Mouse (Mus musculus) Patski (cell line): Measurements from ENCODE around the gene Trim2. TPM values are rescaled to one million over a fixed set of nuclear protein-coding genes. Genes with fewer than 3 reads are reported as not detected.

Experiments used
- ATAC-seq: fragments of 100-300 bp; one replicate; pipeline ENCODE4 v1.8.0; 2021
- CTCF ChIA-PET: fragments of 350-600 bp; sonication (Branson Sonifier 250); formaldehyde crosslinking; loops from one replicate; lab custom pipeline; 2022; ENCODE audit warnings: inconsistent platforms; lab: Charles Lee
- POLR2A ChIA-PET: fragments of 350-600 bp; sonication (Branson Sonifier 250); formaldehyde crosslinking; loops from one replicate; lab custom pipeline; 2022; ENCODE audit warnings: antibody characterized with exemption, inconsistent platforms; lab: Charles Lee
- DNase-seq: peaks from one replicate; pipeline ENCODE4 v3.0.0-alpha.2; 2011; ENCODE audit warnings: low read depth, low spot score
- H3K27me3 ChIP-seq: fragments of 371-371 bp; one replicate; pipeline ENCODE4 v1.5.1; 2021
- CTCF ChIP-seq: fragments of 100-300 bp; IDR thresholded peaks from one replicate; pipeline ENCODE4 v1.5.1; 2021
- in situ Hi-C: fragments of 300-500 bp; cut with MboI; formaldehyde crosslinking; loops from 3 replicates; pipeline ENCODE4 v1.11.1; 2018; ENCODE audit warnings: low pct_unique_long_range_greater_than_20kb, mixed read lengths
- polyA plus RNA-seq: library from polyadenylated mRNA; unstranded; gene quantifications from one replicate; pipeline ENCODE4 v1.2.3, GENCODE M21; 2021

Trim2 gene
- polyA plus RNA-seq, 1 experiment from 2014 or later: 30.7 TPM

- ATAC-seq: no peak
- ChIA-PET CTCF (interaction anchor here (0.6 to 2.1 kb wide), 2 partner anchors 16 to 36 kb away, joined by 3 to 10 read pairs; no protein-coding TSS in a partner anchor), POLR2A (no interaction called here)
- no peak for TF ChIP-seq CTCF
- no peak for DNase-seq
- no peaks in the 10 kb centered on the region for H3K27me3 ChIP-seq
- in situ Hi-C loops: loop anchor here (5.0 kb wide), 1 partner anchor 36 kb away; no protein-coding TSS in a partner anchor
Measured at GRCm38 (mm10) chr3:84266391-84266931, 40.2 kb downstream of the Trim2 start.

GRCm38 (mm10) chr3:84265084-84265483 lies 41.6 kb downstream of the Trim2 start:
- H3K27me3 ChIP-seq: no peaks in the 10 kb centered on the region
- ChIA-PET POLR2A (no interaction called here), CTCF (interaction anchor here (0.7 to 2.1 kb wide), 4 partner anchors 17 to 48 kb away, joined by 3 to 10 read pairs (median 5); no protein-coding TSS in a partner anchor)
- peak; percentile 28 for TF ChIP-seq CTCF
- in situ Hi-C loops: loop anchor here (5.0 kb wide), 1 partner anchor 37 kb away; no protein-coding TSS in a partner anchor
- DNase-seq: no peak
- ATAC-seq: no peak

- H3K27me3 ChIP-seq: no peaks in the 10 kb centered on the region
- TF ChIP-seq CTCF: no peak
- ChIA-PET CTCF (interaction anchor here (0.7 to 2.1 kb wide), 5 partner anchors 17 to 49 kb away, joined by 3 to 10 read pairs (median 5); no protein-coding TSS in a partner anchor), POLR2A (no interaction called here)
- ATAC-seq (no peak), DNase-seq (no peak)
- in situ Hi-C loops: no loop called here
Measured at GRCm38 (mm10) chr3:84264395-84264794, 42.3 kb downstream of the Trim2 start.

- no peaks in the 10 kb centered on the region for H3K27me3 ChIP-seq
- in situ Hi-C loops: no loop called here
- DNase-seq: no peak
- no peak for ATAC-seq
- no peak for TF ChIP-seq CTCF
- POLR2A ChIA-PET: interaction anchor here (0.9 kb wide), 1 partner anchor 34 kb away, joined by 3 read pairs; no protein-coding TSS in a partner anchor
- CTCF ChIA-PET: interaction anchor here (0.9 to 2.0 kb wide), 5 partner anchors 13 to 40 kb away, joined by 3 to 5 read pairs (median 4); no protein-coding TSS in a partner anchor
Measured at GRCm38 (mm10) chr3:84262804-84263203, 43.9 kb downstream of the Trim2 start.

GRCm38 (mm10) chr3:84261863-84262262 lies 44.8 kb downstream of the Trim2 start:
- CTCF ChIA-PET: interaction anchor here (0.9 to 2.0 kb wide), 4 partner anchors 12 to 41 kb away, joined by 3 to 5 read pairs (median 4); no protein-coding TSS in a partner anchor
- POLR2A ChIA-PET: interaction anchor here (0.9 kb wide), 1 partner anchor 33 kb away, joined by 3 read pairs; no protein-coding TSS in a partner anchor
- DNase-seq (no peak), ATAC-seq (no peak)
- in situ Hi-C loops: no loop called here
- TF ChIP-seq CTCF: no peak
- H3K27me3 ChIP-seq: no peaks in the 10 kb centered on the region

- POLR2A ChIA-PET: no interaction called here
- no peak for DNase-seq
- CTCF ChIA-PET: interaction anchor here (1.1 to 1.2 kb wide), 2 partner anchors 24 to 94 kb away, joined by 3 to 5 read pairs; no protein-coding TSS in a partner anchor
- no peak for TF ChIP-seq CTCF
- no peak for ATAC-seq
- in situ Hi-C loops: no loop called here
- H3K27me3 ChIP-seq: no peaks in the 10 kb centered on the region
Measured at GRCm38 (mm10) chr3:84260837-84261236, 45.8 kb downstream of the Trim2 start.

- H3K27me3 ChIP-seq: no peaks in the 10 kb centered on the region
- in situ Hi-C loops: no loop called here
- ATAC-seq (no peak), DNase-seq (no peak)
- TF ChIP-seq CTCF: no peak
- CTCF ChIA-PET: interaction anchor here (1.0 to 2.3 kb wide), 5 partner anchors 14 to 93 kb away, joined by 3 to 8 read pairs (median 4); no protein-coding TSS in a partner anchor
- POLR2A ChIA-PET: interaction anchor here (0.6 to 1.8 kb wide), 5 partner anchors 23 to 84 kb away, joined by 3 to 6 read pairs (median 4); no protein-coding TSS in a partner anchor
Measured at GRCm38 (mm10) chr3:84260024-84260535, 46.6 kb downstream of the Trim2 start.

- ATAC-seq (peak; percentile 81), DNase-seq (no peak)
- in situ Hi-C loops: loop anchor here (10.0 kb wide), 1 partner anchor 85 kb away; the partner anchor contains the start of gene Gm6525
- no peak for TF ChIP-seq CTCF
- H3K27me3 ChIP-seq: no peaks in the 10 kb centered on the region
- CTCF ChIA-PET: interaction anchor here (0.8 to 2.3 kb wide), 6 partner anchors 10 to 93 kb away, joined by 3 to 8 read pairs (median 4); no protein-coding TSS in a partner anchor
- POLR2A ChIA-PET: interaction anchor here (0.6 to 1.8 kb wide), 9 partner anchors 9 to 84 kb away, joined by 3 to 6 read pairs (median 4); no protein-coding TSS in a partner anchor
Measured at GRCm38 (mm10) chr3:84259281-84260023, 47.2 kb downstream of the Trim2 start.

- ChIA-PET POLR2A (interaction anchor here (0.5 to 1.5 kb wide), 7 partner anchors 8 to 80 kb away, joined by 3 to 5 read pairs (median 3); no protein-coding TSS in a partner anchor), CTCF (interaction anchor here (0.8 to 2.3 kb wide), 3 partner anchors 11 to 55 kb away, joined by 3 to 8 read pairs (median 4); no protein-coding TSS in a partner anchor)
- no peak for ATAC-seq
- in situ Hi-C loops: loop anchor here (10.0 kb wide), 1 partner anchor 84 kb away; the partner anchor contains the start of gene Gm6525
- H3K27me3 ChIP-seq: no peaks in the 10 kb centered on the region
- DNase-seq: no peak
- TF ChIP-seq CTCF: no peak
Measured at GRCm38 (mm10) chr3:84258518-84259031, 48.1 kb downstream of the Trim2 start.
